Mouse (Mus musculus): ENCODE data around the gene Kmo.

- TF ChIP-seq CTCF (IDR thresholded peaks at IDR 0.05) (no peak), EP300 (IDR thresholded peaks at IDR 0.05; ENCODE audit: insufficient read depth, low read depth, low read length) (no peak), POLR2A (IDR thresholded peaks at IDR 0.05; ENCODE audit: insufficient read depth, low read depth, low read length) (no peak)
Observed at GRCm38 (mm10) chr1:175659900-175660299, 39.7 kb downstream of the Kmo start.
